Mouse (Mus musculus) stomach, embryonic 14.5 days (tissue): Measurements from ENCODE around the gene G6pc. TPM values are rescaled to one million over a fixed set of nuclear protein-coding genes. Genes with fewer than 3 reads are reported as not detected.
A peak's percentile ranks its signal among the peaks of the same experiment; 100 is the strongest.

Source experiments
- ATAC-seq: fragments of 200-750 bp; cut with Nextera tagmentation; 2 replicates; pipeline ENCODE4 v1.8.0; 2017; ENCODE audit warnings: low read depth, moderate TSS enrichment; ENCODE audit not compliant: insufficient number of reproducible peaks, insufficient read depth, low FRiP score
- H3K27ac ChIP-seq: fragments of 300-500 bp; sonication (generic); 2 replicates; pipeline ENCODE4 v1.5.1; 2014; ENCODE audit warnings: mild to moderate bottlenecking, low read length, moderate library complexity, mixed read lengths
- H3K27me3 ChIP-seq: fragments of 300-500 bp; sonication (generic); 2 replicates; pipeline ENCODE4 v1.6.1; 2014; ENCODE audit warnings: low read length, control low read depth, mixed read lengths; ENCODE audit not compliant: control insufficient read depth, insufficient read depth
- H3K36me3 ChIP-seq: fragments of 300-500 bp; sonication (generic); 2 replicates; pipeline ENCODE4 v1.6.1; 2014; ENCODE audit warnings: mild to moderate bottlenecking, control low read depth, low read length, moderate library complexity, mixed read lengths; ENCODE audit not compliant: control insufficient read depth, insufficient read depth
- H3K4me1 ChIP-seq: fragments of 300-500 bp; sonication (generic); 2 replicates; pipeline ENCODE4 v1.6.1; 2014; ENCODE audit warnings: low read length, control low read depth, mixed read lengths; ENCODE audit not compliant: control insufficient read depth, insufficient read depth
- H3K4me2 ChIP-seq: fragments of 300-500 bp; sonication (generic); replicated peaks from 2 replicates; pipeline ENCODE4 v1.6.1; 2014; ENCODE audit warnings: low read depth, low read length, control low read depth
- H3K4me3 ChIP-seq: fragments of 300-500 bp; sonication (generic); 2 replicates; pipeline ENCODE4 v1.5.1; 2014; ENCODE audit warnings: low read depth, low read length, control low read depth
- H3K9ac ChIP-seq: fragments of 300-500 bp; sonication (generic); replicated peaks from 2 replicates; pipeline ENCODE4 v1.6.1; 2014; ENCODE audit warnings: low read depth, mild to moderate bottlenecking, control low read depth, low read length, moderate library complexity, mixed read lengths
- H3K9me3 ChIP-seq: fragments of 300-500 bp; sonication (generic); 2 replicates; pipeline ENCODE4 v1.6.1; 2016; ENCODE audit warnings: low read depth, low read length, control low read depth; ENCODE audit not compliant: control insufficient read depth
- WGBS: fragments of 180-500 bp; shearing (Covaris S2); extraction: QIAGEN DNeasy Blood & Tissue Kit; methylation state at CpG from one replicate; pipeline ENCODE4 v1.1.7; 2014; 5-methylcytosine and 5-hydroxymethylcytosine counted together
- polyA plus RNA-seq: library from polyadenylated mRNA; unstranded; fragments of >200 nt; fragmentation: Nextera tagmentation; extraction: Ambion mirVana; gene quantifications from 2 replicates; pipeline ENCODE4 v1.2.1, GENCODE M21; 2014

G6pc gene
- polyA plus RNA-seq, 1 experiment from 2014 or later = not detected

DNA sequence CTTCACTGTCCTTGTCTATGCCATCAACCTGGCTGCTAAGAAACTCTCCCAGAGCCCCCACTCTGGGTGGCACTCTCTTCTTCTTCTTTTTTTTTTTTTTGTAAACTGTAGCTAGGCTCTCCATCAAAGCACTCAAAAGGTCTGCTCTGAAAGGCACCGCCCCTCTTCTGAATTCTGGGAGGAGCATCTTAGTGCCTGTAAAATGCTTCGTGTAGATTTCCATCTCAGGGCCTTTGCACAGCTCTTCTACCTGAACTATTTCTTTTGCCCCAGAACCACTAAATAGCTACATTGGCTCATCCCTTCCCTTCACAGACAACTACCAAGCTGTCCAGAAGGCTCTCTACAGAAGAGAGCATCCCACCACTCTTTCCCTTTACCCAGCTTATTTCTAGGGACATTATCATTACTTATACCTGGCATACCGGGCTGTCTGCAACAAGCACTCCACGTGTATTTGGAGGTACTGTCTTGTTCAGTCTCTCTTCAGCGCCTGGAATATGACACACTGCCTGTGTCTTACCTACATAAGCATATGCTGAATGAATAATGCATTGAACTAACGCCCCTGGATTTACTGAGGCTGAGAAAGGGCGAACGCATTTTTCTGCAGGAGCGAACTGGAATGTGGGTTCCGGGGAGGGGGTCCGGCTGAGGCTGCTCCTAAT lies 49.2 kb downstream of the G6pc start:
- Histone ChIP-seq H3K4me1 (peaks cover 6% of the 10 kb centered on the region; the same call in 1 of the 2 replicates), H3K36me3 (peaks cover 18% of the 10 kb centered on the region), H3K4me2 (peak overlapping the region; percentile 90), H3K4me3 (peak overlapping the region; percentile 73), H3K27ac (peak overlapping the region; percentile 40; the same call in 1 of the 2 replicates), H3K9me3 (no peaks in the 10 kb centered on the region), H3K27me3 (no peaks in the 10 kb centered on the region), H3K9ac (peak overlapping the region; percentile 75)
- peak; percentile 10; the same call in 1 of the 2 replicates for ATAC-seq
- 1% methylated on average over 11 of the region's 11 CpGs for WGBS

- Histone ChIP-seq H3K4me1 (peaks cover 6% of the 10 kb centered on the region; the same call in 1 of the 2 replicates), H3K9me3 (no peaks in the 10 kb centered on the region), H3K36me3 (peaks cover 12% of the 10 kb centered on the region), H3K4me3 (peak within 1 kb of the TSS; percentile 73), H3K9ac (peak within 1 kb of the TSS; percentile 75), H3K4me2 (peak within 1 kb of the TSS; percentile 90), H3K27me3 (no peaks in the 10 kb centered on the region), H3K27ac (peak within 1 kb of the TSS; percentile 40; the same call in 1 of the 2 replicates)
- WGBS = 0% methylated on average over 45 of the region's 45 CpGs
- peak; percentile 66 for ATAC-seq
Measured at GRCm38 (mm10) chr11:101417101-101417855, 49.9 kb downstream of the G6pc start, which contains the start of gene Aarsd1. Aarsd1 (minus strand) TSS chr11:101417615.

- no peak overlapping the region for H3K27ac ChIP-seq
- no peaks in the 10 kb centered on the region for H3K27me3 ChIP-seq
- ATAC-seq = no peak
- H3K36me3 ChIP-seq = peaks cover under 1% of the 10 kb centered on the region; the same call in 1 of the 2 replicates
- no peak overlapping the region for H3K4me2 ChIP-seq
- H3K9me3 ChIP-seq = no peaks in the 10 kb centered on the region
- H3K4me1 ChIP-seq = peaks cover 11% of the 10 kb centered on the region; the same call in 1 of the 2 replicates
- H3K4me3 ChIP-seq = no peak overlapping the region
- no peak overlapping the region for H3K9ac ChIP-seq
- WGBS = 48% methylated on average over 6 of the region's 6 CpGs
Measured at GRCm38 (mm10) chr11:101418991-101419390, 51.6 kb downstream of the G6pc start.

DNA sequence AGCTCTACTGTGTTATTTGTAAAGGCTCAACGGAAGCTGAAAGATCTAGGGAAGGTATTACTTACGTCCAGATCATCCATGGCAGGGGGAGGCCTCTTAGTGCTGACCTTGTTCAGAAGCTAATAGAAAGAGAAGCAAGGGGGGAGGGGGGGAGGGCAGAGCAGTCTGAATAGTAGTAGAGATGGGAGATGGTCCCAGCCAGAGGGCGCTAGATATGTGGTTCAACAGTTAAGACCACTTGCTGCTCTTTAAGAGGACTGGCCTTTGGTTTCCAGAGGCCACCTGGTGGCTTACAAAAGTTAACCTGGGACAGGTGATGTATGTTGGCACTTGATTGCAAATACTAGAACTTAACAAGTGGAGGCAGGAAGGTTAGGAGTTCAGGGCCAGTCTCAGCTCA lies 52.2 kb downstream of the G6pc start:
- Histone ChIP-seq H3K9me3 (no peaks in the 10 kb centered on the region), H3K36me3 (no peaks in the 10 kb centered on the region), H3K4me1 (peaks cover 12% of the 10 kb centered on the region; the same call in 1 of the 2 replicates), H3K27me3 (no peaks in the 10 kb centered on the region), H3K4me2 (no peak overlapping the region), H3K4me3 (no peak overlapping the region), H3K9ac (no peak overlapping the region), H3K27ac (no peak overlapping the region)
- ATAC-seq = no peak
- 28% methylated on average over 3 of the region's 3 CpGs for WGBS

- Histone ChIP-seq H3K9me3 (no peaks in the 10 kb centered on the region), H3K4me2 (no peak overlapping the region), H3K36me3 (no peaks in the 10 kb centered on the region), H3K4me1 (peaks cover 12% of the 10 kb centered on the region; the same call in 1 of the 2 replicates), H3K4me3 (no peak overlapping the region), H3K9ac (no peak overlapping the region), H3K27ac (no peak overlapping the region), H3K27me3 (no peaks in the 10 kb centered on the region)
- ATAC-seq = no peak
- WGBS = 87% methylated on average over 5 of the region's 5 CpGs
Measured at GRCm38 (mm10) chr11:101420148-101420547, 52.8 kb downstream of the G6pc start.

DNA sequence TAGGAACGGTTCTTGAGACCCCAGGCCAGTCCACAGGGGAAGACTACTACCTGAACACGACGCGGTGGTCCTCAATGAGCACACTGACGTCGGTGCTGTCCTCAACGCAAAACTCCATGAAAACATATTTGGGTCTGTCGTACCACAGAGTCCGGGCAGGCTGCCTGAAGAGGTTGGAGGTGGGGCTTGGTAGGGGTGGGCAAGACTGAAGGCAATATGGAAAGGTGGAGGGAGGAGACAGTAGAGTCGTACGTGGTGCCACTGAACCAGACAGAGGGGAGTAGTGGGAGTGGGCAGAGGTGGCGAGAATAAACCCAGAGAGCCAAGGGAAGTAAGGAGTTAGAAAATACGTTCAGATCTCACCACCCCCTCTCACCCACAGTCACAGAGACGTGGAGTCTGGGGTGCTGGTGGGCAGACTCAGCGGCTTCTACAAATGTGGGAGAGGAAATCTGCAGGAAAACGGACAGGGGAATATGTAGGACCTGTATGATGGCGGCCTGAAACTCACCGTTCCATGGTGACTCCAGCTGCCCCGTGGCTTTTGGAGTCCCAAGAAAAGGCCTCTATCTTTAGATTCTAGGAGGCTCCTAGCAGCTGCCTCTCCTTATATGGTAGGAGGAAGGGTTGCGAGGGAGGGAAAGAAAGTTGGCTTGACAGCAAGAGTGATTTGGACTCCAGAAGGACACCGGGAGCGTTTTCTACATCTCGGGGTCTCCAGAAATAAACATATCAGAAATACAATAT lies 56.9 kb downstream of the G6pc start, which contains the start of gene Gm27029:
TSS of gene Gm27029 (minus strand) at position 692 of the 747 bp plus-strand sequence.
- ATAC-seq = peak; percentile 63
- H3K4me1 ChIP-seq = peaks cover 19% of the 10 kb centered on the region; the same call in 1 of the 2 replicates
- peak within 1 kb of the TSS; percentile 86 for H3K27ac ChIP-seq
- H3K4me3 ChIP-seq = peak within 1 kb of the TSS; percentile 97
- no peaks in the 10 kb centered on the region for H3K27me3 ChIP-seq
- H3K9me3 ChIP-seq = no peaks in the 10 kb centered on the region
- H3K36me3 ChIP-seq = no peaks in the 10 kb centered on the region; the same call in 1 of the 2 replicates
- WGBS = 3% methylated on average over 23 of the region's 23 CpGs
- H3K9ac ChIP-seq = peak within 1 kb of the TSS; percentile 60
- peak within 1 kb of the TSS; percentile 88 for H3K4me2 ChIP-seq

- no peaks in the 10 kb centered on the region for H3K27me3 ChIP-seq
- peaks cover under 1% of the 10 kb centered on the region for H3K36me3 ChIP-seq
- ATAC-seq = peak; percentile 90
- H3K4me1 ChIP-seq = peaks cover 19% of the 10 kb centered on the region; the same call in 1 of the 2 replicates
- H3K4me2 ChIP-seq = peak within 1 kb of the TSS; percentile 88
- peak within 1 kb of the TSS; percentile 86 for H3K27ac ChIP-seq
- H3K4me3 ChIP-seq = peak within 1 kb of the TSS; percentile 97
- peak within 1 kb of the TSS; percentile 60 for H3K9ac ChIP-seq
- WGBS = under 1% methylated on average over 79 of the region's 81 CpGs
- H3K9me3 ChIP-seq = no peaks in the 10 kb centered on the region
Measured at GRCm38 (mm10) chr11:101424925-101425813, 57.8 kb downstream of the G6pc start, which contains the start of the genes Rundc1 and Ptges3l. Rundc1 (plus strand) TSS chr11:101425085. Ptges3l (minus strand) TSS chr11:101425333.
